Mouse (Mus musculus) G1E (cell line): ENCODE measurements around the gene Podxl2.

Source experiments
- CTCF ChIP-seq: IDR thresholded peaks from 2 replicates; pipeline ENCODE4 v1.5.1; 2012; ENCODE audit warnings: low read depth, low read length, inconsistent platforms, mixed read lengths
- GATA1 ChIP-seq: IDR thresholded peaks from 2 replicates; pipeline ENCODE4 v1.6.1; 2012; ENCODE audit warnings: borderline replicate concordance, low read length, inconsistent platforms, mixed read lengths

DNA sequence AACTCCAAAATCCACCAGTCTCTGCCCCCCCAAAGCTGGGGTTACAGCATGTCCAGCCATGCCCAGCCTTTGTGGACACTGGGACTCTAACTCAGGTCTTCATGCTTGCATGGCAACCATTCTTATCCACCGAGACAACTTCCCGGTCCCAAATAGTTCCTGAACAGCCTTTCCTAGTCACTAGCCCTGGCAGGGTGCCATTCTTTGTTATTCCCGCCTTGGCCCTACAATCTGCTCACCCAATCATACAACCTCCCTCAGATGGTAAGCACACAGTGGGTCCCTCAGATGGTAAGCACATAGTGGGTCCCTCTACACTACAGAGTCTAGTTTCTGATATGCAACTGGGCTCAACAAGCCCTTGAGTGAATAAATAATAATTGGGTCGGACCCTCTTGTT lies 4.2 kb downstream of the Podxl2 start:
- TF ChIP-seq CTCF, result no peak
- TF ChIP-seq GATA1, result no peak
